Mouse (Mus musculus) small intestine, adult 2 months (tissue): ENCODE measurements around the gene H1foo.

ENCODE experiments used
- CTCF ChIP-seq: fragments of 200-500 bp; IDR thresholded peaks from 2 replicates; pipeline ENCODE4 v1.5.1; 2012; ENCODE audit warnings: low read depth, mild to moderate bottlenecking, control low read depth, inconsistent platforms, low read length, moderate library complexity, mixed read lengths; ENCODE audit not compliant: insufficient replicate concordance, insufficient read length; ENCODE audit errors: extremely low read depth
- POLR2A ChIP-seq: fragments of 200-500 bp; IDR thresholded peaks from 2 replicates; pipeline ENCODE4 v1.6.1; 2012; ENCODE audit warnings: low read depth, mild to moderate bottlenecking, control low read depth, inconsistent platforms, low read length, moderate library complexity

DNA sequence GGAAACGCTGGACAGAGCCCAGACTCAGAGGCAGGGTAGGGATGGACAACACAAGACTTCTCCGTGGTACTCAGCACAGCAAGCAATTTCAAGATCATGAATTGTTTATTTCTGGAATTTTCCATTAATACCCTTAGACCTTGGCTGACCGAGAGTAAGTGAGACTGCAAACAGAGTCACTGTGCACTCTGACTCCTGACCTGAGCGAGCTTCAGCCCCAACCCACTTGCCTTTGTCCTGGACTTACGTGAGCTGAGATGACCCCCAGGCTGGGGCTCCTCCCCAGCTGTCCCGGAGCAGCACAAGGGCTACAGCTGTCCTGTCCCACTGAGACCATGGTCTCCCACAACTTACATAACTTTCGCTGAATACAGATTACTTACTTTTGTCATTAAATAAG lies 38.2 kb downstream of the H1foo start:
- TF ChIP-seq POLR2A (no peak), CTCF (no peak)
